Mouse (Mus musculus) ES-Bruce4 (cell line): Measurements from ENCODE around the gene Rnf213.

ENCODE experiments used
- CTCF ChIP-seq: IDR thresholded peaks from one replicate; pipeline ENCODE4 v1.8.1; 2011; ENCODE audit warnings: low read depth, low read length
- EP300 ChIP-seq: IDR thresholded peaks from 2 replicates; pipeline ENCODE4 v1.6.1; 2011; ENCODE audit warnings: low read depth, low read length; ENCODE audit not compliant: insufficient read depth
- POLR2A ChIP-seq: IDR thresholded peaks from one replicate; pipeline ENCODE4 v1.8.1; 2011; ENCODE audit warnings: low read length; ENCODE audit not compliant: insufficient read depth

DNA sequence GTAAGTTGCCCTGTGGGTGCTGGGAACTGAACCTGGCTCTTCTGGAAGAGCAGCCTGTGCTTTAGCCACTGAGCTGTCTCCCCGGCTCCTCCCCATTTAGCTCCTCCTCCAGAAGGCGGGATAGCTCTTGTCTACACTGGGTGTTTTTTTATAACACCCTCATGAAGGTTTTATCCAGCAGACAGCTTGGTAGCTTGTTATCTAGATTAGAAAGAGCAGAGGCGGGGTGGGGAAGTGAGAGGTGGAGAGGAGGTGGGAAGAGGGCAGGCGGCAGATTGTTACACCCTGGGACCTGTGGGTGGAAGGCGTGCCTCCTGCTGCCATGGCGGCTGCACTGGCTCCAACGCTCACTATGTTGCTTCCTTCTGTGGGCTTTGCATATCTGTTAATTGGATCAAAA lies 39.8 kb downstream of the Rnf213 start:
- TF ChIP-seq CTCF (no peak), EP300 (no peak), POLR2A (no peak)
